Mouse (Mus musculus): Measurements from ENCODE around the gene Sde2.
A peak's percentile ranks its signal among the peaks of the same experiment; 100 is the strongest.
"Not testable (repeated sequence)": the region's sequence is repeated elsewhere in the genome, so short reads cannot be mapped to it uniquely, and the experiment has no call there.

Gene Sde2

DNA sequence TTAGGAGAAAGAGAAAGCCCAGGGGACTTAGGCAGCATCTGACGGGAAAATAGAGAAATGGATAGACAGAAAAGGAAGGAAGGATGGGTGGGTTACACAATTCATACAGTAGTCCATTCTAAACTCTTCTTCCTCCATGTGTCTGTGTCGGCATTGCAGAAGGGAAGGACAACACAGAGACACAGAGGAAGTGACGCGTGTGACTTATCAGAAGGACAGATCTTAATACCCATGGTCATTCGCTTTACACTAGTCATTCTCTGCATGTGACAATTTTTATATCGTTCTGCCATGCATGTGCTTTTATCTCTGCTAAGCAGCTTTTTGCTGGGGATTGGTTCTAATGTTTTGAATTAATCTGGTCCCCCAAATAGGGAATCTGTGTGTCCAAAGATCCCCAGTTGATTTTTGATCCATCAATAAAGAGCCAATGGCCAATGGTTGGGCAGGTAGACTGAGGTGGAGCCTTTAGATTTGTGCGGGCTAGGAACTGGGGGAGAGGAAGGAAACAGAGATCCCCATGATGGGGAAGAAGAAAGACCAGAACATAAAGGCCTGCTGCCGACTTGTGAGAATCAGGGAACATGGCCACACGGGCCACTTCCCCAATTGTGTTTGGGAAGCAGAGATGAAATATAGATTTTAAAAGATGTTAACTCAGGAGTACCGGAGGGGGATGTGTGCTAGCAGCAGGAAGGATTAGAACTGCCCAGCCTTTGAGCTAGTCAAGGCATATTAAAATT lies 15.5 kb upstream of the Sde2 start:
- DNase-seq, result no peak

DNA sequence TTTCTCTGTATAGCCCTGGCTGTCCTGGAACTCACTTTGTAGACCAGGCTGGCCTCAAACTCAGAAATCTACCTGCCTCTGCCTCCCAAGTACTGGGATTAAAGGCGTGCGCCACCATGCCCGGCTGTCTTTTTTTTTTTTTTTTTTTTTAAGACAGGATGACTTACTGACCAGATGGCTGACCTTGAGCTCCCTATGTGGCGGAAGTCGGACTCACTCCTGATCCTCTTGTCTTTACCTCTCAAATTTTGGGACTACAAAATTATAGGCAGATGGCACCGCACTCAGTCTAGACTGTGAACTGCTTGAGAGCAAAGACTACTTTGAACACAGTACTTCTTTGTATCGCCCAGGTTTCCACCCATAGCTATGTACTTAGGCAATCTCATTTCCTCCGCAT lies 14.5 kb upstream of the Sde2 start:
- not testable (repeated sequence) for DNase-seq

DNA sequence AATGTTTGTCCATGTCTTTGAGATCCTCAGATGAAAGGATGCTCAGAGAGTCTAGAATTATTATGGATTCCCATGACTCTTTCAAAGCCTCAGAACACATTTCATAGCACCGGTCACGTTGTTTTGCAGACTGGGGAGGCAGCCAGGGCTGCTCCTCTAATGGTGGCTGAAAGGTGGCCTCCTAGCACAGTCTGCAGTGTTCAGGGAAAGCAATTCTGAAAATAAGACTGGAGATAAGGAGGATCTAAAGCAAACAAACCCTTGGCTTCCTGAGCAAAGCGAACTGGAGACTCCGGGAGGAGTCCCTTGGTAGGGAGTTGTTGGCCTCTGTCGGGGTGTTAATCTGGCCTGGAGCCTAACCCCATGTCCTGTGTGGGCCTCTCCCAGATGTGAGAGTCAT lies 13.7 kb upstream of the Sde2 start:
- no peak for DNase-seq

DNA sequence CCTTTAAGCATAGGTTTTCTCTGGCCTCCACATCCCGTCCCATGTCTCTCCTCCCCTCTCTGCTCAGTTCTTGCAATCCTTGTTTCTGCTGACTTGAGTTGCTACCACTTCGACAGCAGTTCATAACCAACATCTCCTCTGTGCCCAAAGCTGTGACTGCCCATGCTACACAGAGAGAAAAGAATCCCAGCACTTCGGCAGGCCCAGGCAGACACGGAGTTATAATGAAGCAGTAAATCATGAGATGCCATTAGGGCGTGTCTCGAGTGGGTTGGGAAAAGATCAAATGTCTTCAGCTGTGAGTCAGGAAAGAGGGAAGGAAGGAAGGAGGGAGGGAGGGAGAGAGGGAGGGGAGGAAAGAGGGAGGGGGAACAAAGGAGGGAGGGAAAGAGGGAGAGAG lies 12.9 kb upstream of the Sde2 start:
- DNase-seq, result no peak

DNA sequence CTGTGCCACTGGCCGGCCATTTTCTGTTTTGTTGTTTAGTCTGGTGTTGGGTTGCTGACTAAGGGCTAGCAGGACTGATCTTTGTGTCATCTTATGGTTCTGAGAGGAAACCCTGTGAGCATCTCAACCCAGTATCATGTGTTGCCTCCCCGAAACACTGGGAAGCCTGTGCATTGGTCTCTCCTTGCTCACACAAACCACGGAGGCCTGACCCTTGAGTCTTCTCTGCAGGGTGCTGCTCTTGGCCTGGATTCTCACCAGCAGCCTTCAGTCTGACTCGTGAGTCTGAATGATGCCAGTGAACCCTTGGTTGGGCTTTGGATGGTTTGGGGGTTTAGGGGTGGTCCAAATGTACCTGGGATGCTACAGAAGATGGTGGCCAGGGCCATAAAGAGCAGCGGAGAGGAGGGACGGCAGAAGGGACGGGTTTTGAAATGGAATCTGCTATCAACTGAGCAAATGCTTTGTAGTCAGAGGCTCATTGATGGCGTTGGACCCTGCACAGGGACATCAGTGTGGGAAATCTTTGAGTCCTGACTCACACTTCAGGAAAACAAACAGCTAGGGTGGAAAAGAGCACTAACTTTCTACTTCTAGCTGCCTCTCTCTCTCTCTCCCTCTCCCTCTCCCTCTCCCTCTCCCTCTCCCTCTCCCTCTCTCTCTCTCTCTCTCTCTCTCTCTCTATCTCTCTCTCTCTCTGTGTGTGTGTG lies 11.6 kb upstream of the Sde2 start:
- no peak for DNase-seq

DNA sequence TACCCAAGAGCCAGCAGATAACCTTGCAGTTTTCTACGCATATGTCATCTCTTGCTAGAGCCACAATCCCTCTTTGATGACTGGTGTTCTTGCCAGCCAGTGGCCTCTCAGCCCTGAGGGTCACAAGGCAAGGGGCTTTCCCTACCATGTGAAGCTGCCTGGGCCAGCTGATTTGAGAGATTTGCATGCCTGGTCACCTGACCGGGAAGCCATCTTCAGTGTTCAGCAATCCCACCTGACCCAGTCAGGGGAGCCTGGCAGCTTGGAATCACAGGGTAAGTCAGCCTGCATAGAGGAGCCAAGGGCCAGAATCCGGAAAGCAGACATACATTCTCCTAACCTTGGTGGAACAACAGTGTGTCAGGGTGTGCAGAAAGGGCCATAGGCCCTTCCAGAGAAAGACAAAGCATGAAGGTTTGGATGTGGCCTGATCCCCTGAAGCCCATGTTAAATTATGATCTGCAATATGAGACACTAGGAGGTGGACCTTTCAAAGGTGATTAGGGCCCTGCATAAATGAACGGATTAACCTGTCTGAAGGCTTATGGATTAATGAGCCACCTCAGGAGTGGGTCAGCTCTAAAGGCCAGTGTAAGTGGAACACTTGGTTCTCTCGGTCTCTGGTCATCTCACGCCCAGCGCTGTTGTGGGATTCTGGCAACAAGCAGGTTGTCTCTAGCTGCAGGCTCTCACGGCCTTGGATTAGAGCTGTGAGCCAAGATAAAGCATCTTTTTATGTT lies 9.2 kb upstream of the Sde2 start:
- DNase-seq, result no peak

DNA sequence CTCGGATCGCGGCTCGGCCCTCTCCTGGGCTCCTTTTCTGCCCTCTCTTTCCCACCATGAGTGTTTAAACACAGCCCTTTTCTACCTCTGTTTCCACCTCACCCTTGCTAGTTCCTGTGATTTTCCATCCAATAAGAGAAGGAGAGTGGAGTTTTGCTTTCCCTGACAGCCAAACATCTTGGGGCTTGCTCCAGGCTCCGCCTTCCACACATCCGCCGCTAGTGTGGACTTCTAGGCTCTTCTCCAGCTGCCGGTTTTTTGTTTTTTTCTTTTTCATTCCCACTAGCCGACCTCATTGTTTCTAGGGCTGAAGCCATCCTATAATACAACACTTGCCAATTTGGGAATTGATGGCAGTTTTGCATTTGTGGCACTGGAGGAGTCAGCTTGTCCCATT lies 2.8 kb upstream of the Sde2 start:
- peak; percentile 84 for DNase-seq

DNA sequence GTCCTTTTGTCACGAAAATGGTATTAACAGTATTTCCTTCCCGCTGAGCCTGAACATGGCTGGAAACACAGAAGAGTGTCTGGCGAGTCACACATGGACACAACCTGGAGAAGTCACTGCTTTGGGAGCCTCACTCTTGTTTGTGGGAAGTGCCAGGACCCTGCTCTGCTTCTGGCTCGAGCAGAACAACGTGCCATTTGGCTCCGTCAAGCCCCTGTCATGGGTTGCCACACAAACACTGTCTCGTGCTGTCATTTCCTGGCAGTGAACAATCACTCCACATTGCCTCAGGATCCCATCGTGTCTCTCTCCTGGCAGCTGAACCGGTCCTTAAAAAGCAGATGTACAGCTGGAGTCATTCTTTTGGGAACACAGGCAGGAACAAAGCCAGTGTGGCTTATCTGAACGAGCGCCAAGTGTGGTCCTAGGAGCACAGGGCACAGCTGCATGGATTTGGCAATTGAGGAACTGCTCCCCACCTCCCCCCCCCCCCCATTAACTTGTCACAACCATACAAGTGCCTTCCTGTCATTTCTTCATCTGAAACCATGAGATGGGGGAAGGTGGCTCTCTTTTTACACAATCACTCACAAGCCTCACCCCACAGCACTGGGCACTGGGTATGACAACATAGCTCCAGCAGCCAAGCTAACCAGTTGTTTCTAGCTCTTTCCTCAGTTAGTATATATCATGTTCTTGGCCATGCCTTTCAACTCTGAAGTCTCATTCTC lies 2.3 kb upstream of the Sde2 start:
- DNase-seq, result peak; percentile 77

DNA sequence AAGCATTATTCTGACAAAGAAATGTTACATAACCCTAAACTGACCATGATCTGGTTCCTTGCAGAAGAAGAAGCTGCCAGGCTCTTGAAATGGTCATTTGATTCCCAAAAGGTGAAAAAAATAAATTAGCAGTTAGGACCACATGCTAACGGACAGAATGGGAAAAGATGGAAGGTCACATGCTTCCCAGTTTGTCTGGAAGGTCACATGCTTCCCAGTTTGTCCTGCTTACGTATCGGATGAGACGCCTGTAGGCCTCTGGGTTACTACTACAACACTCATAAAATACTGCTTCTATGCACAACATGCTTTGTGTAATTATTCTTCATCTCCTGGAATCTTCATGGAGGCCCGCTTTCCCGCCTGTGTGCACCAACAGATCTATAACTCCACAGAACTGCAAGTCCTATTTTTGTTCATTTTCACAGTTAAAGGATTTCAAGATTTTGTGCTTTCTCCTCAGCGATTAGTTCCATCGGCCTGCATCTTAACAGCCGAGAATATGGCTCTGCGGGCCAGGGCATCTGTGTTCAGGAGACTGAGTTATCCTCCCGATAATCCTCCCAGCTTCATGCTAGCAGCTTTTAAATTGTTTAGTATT lies 1.1 kb upstream of the Sde2 start:
- no peak for DNase-seq

DNA sequence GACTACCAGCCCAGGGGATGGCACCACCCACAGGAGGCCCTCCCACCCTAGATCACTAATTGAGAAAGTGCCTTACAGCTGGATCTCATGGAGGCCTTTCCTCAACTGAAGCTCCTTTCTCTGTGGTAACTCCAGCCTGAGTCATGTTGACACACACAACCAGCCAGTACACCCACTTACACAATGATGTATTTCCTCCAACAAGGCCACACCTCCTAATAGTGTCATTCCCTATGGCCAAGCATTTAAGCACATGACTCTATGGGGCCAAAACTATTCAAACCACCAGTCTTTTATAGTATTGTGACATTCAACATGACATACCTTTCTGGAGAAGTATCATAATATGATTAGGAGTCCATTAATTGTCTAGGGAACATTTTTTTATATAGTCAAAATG lies 7.8 kb downstream of the Sde2 start:
- no peak for DNase-seq

DNA sequence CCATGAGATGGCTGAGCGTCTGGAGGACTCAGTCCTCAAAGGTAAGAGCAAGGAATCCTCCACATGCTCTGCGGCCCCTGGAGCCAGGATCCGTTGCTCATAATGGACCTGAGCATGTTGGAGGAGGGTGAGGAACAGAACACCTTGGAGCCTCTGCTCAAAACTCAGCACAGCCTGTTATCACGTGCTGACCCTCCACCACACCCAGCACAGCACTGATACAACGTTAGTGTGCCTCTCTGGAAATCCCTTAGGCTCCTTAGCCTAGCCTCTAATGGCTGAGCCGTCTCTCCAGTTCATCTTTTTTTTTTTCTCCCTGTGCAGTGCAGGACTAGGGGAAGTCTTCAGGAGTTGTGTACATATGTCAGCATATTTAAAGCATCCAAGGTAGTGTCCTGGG lies 9.1 kb downstream of the Sde2 start:
- DNase-seq, result no peak

DNA sequence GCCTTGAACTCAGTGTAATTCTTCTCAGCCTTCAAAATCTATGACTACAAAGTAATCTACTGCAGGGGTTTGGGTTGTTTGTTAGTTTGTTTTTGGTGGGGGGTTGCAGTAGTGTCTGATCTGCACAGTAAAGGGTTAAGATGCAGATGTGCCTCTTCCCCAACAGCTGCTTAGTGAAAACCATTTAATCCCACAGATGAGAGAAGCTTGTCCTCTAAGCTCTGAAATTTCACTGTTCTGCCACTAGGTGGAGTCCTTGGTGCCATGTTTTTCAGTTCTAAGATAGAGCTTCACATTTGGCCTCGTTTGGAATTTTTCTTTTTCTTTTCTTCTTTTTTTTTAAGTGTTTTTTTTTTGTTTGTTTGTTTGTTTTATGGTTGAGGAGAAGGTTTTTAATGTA lies 12.7 kb downstream of the Sde2 start:
- DNase-seq, result no peak

DNA sequence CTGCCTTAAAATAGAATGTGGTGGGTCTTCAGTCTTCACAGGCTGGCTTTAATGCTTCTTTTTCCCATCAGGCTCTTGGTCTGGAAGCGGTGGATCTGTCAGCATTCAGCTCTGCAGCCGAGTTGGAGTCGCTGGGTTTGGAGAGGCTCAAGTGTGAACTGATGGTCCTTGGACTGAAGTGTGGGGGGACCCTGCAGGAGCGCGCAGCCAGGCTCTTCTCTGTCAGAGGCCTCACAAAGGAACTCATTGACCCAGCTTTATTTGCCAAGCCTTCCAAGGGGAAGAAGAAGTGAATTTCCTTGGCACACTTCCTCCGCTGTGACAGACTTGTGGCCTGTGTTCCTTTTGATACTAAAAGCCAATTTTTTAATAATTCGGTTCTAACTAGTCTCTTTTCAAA lies 15.1 kb downstream of the Sde2 start:
- no peak for DNase-seq

DNA sequence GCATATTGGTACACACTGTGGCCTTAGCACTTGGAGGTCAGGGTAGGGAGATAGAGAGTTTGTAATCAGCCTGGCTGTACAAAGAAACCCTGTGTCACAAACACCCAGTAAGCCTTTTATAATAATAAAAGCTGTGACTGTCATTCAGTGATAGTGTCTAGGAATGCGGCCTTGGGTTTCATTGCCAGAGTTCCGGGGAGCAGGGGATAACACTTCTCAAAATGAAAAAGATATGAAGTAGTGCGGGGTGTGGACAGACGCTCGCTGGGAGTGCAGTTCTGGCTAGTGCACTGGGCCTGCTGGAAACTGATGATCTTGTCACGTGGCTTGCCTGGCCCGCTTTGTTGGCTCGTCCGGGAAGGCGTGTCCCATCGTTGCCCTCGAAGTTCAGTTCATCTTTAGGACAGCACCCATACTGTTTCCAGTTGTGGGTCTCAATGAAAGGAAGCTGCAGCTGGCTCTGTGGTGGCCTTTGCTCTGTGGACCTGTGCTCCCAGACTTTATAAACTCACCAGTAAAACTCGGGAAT lies 19.3 kb downstream of the Sde2 start:
- DNase-seq, result no peak

DNA sequence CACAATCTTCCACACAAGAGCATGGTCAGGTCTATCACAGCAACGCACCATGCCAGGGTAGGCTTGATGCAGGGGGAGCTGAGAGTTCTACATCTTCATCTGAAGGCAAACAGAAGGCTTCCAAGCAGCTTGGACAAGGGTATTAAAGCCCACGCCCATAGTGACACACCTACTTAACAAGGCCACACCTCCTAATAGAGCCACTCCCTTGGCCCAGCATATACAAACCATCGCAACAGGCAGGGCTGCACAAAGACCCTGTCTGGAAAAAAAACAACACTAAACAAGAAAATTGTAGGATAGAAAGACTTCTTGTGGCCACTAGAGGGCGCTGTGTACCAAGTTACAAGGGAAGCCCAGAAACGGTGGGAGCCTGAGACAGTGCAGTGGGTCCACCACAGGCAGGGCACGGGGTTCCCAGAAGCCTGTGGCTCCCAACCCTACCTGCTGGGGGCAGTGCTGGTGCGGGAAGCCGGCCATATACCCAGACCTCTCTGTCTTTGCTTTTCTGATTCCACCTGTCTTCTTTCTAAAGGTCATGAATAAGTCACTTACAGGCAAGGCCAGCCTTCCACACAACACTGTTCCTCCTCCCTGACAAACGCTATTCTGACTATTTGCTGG lies 23.0 kb downstream of the Sde2 start:
- no peak for DNase-seq

DNA sequence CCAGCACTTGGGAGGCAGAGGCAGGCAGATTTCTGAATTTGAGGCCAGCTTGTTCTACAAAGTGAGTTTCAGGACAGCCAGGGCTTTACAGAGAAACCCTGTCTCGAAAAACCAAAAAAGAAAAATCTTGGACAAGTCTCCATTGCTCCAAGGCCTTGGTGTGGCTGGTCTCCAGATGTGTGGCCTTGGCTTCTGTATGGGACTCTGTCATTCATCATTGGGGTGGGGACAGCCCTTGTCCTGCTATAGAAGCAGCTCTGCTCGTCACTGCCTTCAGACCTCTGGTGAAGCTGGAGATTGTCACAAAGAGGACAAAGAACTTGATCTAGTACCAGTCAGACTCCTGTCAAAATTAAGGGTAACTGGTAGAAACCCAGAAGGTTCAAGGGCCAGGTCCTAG lies 23.7 kb downstream of the Sde2 start:
- DNase-seq, result no peak

DNA sequence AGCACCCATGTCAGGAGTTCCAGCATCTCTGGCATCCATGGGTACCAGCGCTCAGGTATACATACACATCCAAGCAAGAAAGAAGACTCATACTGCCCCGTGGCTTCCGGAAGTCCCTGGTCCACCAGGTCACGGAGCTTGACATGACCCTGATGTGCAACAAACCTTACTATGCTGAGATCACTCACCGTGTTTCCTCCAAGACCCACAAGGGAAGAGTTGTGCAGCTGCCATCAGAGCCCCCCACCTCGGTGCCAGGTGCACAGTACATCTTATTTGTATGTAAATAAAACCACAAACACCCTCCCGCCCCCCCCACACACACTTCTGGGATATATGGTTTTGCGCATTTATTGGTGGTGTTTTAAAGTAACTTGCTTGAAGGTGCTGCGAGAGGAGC lies 24.2 kb downstream of the Sde2 start:
- DNase-seq, result no peak

DNA sequence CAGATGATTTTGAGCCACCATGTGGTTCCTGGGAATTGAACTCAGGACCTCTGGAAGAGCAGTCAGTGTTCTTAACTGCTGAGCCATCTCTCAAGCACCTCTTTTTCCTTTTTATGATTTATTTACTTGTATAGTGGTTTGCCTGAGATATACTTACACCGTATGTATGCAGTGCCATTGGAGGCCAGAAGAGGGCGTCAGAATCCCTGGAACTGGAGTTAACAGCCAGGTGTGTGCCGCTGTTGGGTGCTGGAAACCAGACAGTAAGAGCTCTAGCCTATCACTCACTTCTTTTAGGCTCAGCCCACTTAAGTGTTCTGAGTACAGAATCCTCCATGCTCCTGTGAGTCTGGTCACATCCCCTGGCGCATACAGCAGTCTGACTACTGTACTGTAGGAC lies 26.5 kb downstream of the Sde2 start:
- no peak for DNase-seq

DNA sequence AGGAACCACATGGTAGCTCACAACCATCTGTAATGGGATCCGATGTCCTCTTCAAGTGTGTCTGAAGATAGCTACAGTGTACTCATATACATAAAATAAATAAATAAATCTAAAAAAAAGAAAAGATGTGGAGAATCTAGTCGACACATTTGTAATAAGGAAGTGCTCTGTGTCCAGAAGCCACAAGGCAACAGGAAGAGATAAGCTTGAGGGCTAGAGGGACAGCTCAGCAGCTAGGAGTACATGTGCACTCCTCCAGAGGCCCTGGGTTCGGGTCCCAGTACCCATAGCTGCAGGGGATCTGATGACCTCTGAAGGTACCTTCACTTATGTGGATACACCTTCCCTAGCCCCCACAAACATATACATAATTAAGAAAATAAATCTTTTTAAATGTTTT lies 30.8 kb downstream of the Sde2 start:
- no peak for DNase-seq

DNA sequence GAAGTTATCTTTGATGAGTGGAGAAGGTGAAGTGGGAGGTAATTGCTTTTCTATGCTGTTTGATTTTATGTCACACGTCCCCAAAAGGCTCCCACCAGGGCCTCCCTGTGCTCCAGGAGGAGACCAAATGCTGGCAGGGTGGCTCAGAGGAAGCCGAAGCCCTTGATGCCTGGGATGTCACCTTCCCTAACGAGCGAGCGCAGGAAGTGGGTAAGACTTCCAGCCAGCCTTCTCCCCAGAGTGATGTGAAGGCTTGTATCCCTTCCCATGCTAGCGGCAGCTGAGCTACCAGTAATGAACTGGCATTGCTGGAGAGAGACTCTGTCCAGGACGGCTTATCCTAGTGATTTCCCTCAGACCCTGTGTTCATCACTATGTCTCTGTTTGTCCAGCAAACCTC lies 32.8 kb downstream of the Sde2 start:
- no peak for DNase-seq

DNA sequence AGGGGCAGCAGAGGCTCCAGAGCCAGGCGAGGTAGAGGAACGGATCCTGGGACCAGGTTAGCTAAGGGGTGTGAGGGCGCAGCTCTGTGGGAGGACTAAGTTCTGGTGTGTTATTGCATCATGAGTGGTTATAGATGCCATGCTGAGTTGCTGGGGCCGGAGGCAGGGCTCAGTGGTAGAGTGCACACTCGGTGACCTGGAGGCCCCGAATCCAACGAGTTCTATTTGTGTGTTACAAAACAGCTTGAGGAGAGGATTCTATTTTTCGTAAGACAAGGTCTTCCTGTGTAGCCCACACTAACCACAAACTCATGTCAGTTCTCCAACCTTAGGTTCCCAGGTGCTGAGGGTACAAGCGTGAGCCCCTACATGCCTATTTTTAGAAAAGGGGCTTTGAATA lies 33.6 kb downstream of the Sde2 start:
- DNase-seq, result no peak

DNA sequence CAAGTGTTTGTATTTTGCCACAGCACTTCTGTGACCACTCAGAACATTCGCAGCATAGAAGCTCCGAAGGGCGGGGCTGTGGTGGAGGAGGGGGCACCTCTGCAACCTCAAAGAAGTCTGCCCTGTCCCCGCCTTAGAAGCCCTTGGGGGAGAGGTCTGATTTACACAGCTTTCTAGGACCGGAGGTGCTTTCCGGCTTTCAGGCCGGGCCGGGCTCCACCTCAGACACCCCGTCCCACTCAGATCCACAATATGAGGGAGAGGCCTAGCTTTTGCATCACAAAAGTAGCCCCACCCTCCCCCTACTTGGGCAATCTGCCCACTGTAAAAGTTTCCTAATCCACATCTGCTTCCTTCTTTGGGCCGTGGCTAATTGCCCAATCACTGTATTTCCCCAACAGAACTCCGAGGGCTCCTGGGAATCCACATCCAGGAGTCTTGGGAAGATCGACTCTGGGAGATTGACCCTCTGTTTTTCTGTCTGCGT lies 37.7 kb downstream of the Sde2 start:
- no peak for DNase-seq

Data from cerebellum, adult 9-11 months (tissue).